Mouse (Mus musculus): ENCODE measurements around the gene Gtf2ird1. TPM values are rescaled to one million over a fixed set of nuclear protein-coding genes. Genes with fewer than 3 reads are reported as not detected.
"Not testable (repeated sequence)": the region's sequence is repeated elsewhere in the genome, so short reads cannot be mapped to it uniquely, and the experiment has no call there.

The Gtf2ird1 gene
- total RNA-seq, 2 experiments from 2014 or later, result 22.8 to 25.4 TPM

DNA sequence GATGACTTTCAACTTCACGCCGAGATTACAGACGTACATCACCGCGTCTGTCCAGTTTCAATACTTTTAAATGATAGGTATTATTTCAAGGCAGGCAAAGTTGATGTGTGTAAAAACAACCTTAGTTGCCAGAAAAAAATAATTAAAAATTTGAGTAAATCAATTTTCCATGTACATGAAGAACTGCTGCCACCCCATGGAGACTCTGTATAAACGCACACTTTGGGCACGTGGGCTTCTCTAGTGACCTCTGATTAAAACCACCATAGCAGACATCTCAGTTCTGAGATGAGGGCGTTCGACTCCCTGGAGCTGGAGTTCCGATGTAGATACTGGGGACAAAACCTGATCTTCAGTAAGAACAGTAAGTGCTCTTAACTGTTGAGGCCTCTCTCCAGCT is 115.2 kb downstream of the Gtf2ird1 start:
- DNase-seq (ENCODE audit: low spot score in 2 of 2), result no peak
- TF ChIP-seq CTCF (conservative IDR thresholded peaks at IDR 0.05), result peak; percentile 88
- Histone ChIP-seq H3K4me3 (no peak overlapping the region), H3K27ac (no peak overlapping the region)

DNA sequence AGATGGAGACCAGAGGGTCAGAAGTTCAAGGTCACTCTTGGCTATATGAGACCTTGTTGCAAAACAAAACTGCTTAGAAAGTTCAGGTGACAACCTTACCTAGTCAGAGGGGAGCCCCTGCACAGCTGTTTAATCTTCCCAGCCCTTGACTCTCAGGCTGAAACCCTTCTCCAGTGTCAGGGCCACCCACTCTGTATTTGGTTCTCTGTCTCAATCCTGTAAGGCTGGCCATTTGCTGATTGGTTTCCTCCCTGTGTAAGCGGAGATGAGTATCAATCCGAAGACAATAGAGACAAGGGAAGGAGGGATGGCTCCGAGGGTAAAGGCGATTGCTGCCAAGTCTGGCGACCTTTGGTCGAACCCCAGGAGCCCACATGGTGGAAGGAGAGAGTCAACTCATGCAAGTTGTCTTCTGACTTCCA is 116.4 kb downstream of the Gtf2ird1 start:
- no peak for TF ChIP-seq CTCF (conservative IDR thresholded peaks at IDR 0.05)
- no peak overlapping the region for H3K27ac ChIP-seq
- no peak for DNase-seq (ENCODE audit: low spot score in 2 of 2)
- H3K4me3 ChIP-seq, result no peak overlapping the region

DNA sequence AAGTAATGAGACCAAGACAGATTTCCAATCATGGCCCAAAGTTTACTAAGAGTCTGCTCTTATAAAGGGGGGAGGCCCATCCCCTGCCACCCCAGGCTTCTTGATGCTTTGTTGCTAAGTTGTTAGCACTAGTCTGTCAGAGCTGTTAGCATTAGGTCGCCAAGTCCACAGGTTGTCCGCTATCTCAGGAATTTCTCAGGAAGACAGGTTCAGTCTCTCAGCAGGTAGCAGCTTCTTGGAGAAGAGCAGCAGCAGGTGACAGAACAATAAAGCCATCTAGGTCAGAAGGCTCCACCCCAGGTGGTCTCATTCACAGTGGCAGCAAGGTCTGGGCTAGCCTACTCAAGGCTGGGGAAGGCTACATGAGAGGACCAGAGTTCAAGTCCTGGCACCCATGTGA is 119.5 kb downstream of the Gtf2ird1 start:
- H3K4me3 ChIP-seq; DNase-seq (ENCODE audit: low spot score in 2 of 2); H3K27ac ChIP-seq: not testable (repeated sequence)

DNA sequence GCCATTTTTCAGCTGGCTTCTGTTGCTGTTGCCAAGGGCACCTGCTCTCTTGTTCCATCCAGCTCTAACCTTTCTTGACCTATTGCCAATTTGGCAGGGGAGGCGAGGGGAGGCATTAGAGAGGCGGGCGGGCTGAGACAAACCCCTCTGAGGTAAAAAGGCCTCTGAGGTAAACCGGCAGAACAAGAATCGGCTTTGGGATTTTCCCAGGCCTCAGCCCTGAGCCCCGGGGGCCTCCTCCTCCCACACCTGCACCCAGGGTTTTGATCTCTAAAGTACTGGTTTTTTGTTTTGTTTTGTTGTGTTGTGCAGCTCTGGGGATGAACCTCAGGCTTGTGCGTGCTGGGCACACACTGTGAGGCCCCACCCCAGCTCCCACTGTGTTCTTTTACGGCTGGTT is 123.8 kb downstream of the Gtf2ird1 start:
- Histone ChIP-seq H3K27ac (no peak overlapping the region), H3K4me3 (no peak overlapping the region)
- no peak for DNase-seq (ENCODE audit: low spot score in 2 of 2)
- no peak for TF ChIP-seq CTCF (conservative IDR thresholded peaks at IDR 0.05)

DNA sequence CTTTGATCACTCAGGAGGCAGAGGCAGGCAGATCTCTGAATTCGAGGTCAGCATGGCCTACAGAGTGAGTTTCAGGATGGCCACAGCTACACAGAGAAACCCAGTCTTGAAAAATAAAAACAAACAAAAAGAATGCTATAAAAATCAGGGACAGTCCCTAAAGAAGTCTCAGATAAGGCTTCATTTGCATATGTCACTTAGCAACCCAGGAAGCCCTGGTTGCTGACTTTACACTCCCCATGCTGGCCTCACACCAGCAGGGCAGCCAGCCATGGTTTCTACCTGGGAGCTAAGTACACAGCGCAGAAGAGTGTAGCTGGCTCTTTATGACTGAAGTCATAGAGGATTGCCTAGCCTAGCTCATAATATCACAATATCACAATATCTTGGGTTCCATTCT is 126.4 kb downstream of the Gtf2ird1 start:
- DNase-seq (ENCODE audit: low spot score in 2 of 2), result no peak
- no peak overlapping the region for H3K4me3 ChIP-seq
- TF ChIP-seq CTCF (conservative IDR thresholded peaks at IDR 0.05), result no peak
- no peak overlapping the region for H3K27ac ChIP-seq

DNA sequence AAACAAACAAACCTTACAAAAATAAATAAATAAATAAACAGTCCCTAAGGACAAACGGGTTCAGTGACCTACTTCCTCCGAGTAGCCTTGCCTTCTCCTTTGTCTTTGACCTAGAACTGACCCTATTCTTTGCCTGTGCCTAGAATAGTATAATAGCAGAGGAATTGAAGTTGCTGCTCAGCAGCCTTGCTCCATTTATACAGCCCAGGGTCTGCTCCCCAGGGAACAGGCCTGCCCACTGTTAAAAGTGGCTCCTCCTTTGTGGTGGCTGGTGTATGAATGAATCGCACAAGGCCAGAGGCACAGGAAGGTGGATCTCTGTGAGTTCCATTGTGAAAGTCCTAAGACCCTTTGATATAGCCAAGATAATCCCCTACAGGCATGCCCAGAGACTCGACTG is 127.2 kb downstream of the Gtf2ird1 start:
- no peak overlapping the region for H3K27ac ChIP-seq
- no peak for DNase-seq (ENCODE audit: low spot score in 2 of 2)
- no peak overlapping the region for H3K4me3 ChIP-seq
- TF ChIP-seq CTCF (conservative IDR thresholded peaks at IDR 0.05), result no peak

DNA sequence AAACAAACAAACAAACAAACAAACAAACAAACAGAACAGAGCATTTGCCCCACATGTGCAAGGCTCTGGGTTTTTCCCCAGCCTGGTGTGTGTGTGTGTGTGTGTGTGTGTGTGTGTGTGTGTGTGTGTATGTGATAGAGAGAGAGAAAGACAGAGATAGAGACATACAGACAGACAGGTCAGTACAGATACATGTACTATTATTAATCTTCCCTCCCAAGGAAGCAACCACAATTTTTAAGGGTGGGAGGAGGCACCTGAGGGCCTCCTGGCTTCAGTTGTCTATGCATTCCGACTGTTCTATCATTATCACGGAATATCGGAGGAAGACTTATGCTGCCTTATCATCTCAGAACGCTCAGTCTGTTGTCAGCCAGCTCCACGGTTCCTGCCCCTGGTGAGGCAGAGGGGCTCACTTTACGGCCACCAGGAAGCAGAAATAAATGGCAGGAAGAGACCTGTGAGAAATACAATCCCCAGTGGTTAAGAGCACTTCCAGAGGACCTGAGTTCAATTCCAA is 128.0 kb downstream of the Gtf2ird1 start:
- no peak overlapping the region for H3K27ac ChIP-seq
- no peak for TF ChIP-seq CTCF (conservative IDR thresholded peaks at IDR 0.05)
- H3K4me3 ChIP-seq, result no peak overlapping the region
- DNase-seq (ENCODE audit: low spot score in 2 of 2), result no peak

DNA sequence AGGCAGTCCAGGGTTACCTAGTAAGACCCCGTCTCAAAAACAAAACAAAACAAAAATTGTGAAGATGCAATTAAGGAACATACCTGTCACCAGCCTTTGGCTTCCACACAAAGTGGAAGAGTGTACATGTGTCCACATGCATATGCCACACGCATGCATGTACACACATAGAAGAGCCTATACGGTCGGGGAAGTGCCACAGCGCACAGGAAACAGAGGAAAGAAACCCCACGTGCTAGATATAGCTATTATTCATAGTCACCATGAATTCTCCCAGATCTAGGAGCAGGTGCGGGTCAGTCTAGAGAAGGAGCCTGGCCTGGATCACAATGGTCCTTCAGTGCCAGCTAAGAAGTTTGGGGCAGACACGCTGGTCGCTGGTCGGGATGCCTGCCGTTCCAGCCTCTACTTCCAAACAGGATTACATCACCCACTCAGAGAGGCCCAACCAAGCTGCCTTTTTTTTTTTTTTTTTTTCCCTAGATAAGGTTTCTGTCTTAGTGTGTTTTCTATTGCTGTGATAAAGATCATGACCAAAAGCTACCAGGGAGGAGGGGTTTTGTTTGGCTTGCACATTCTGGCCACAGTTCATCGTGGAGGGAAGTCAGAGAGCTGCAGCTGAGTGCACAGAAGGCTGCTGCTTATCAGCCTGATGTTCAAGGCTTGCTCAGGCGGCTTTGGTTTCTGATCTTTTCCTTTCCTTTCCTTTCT is 130.5 kb downstream of the Gtf2ird1 start:
- no peak for DNase-seq (ENCODE audit: low spot score in 2 of 2)
- TF ChIP-seq CTCF (conservative IDR thresholded peaks at IDR 0.05), result no peak
- no peak overlapping the region for H3K4me3 ChIP-seq
- H3K27ac ChIP-seq, result no peak overlapping the region

DNA sequence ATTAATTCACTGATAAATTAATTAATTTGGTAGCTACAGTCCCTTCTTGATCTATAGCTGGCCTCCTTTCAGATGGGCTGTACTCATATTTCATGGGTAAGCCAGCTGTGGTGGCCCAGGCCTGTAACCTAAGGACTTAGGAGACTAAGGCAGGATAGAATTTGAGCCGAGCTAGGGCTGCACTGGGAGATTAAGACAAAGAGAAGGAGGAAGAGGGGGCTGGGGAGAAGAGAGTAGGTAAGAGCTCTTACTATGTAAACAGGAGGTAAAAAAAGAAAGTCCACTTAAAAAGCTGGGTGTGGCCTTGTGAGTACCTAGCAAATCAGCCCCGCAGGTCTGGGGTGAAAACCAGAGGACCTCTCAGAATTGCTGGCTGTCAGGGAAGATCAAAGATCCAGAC is 132.6 kb downstream of the Gtf2ird1 start:
- no peak for TF ChIP-seq CTCF (conservative IDR thresholded peaks at IDR 0.05)
- H3K27ac ChIP-seq, result no peak overlapping the region
- DNase-seq (ENCODE audit: low spot score in 2 of 2), result no peak
- H3K4me3 ChIP-seq, result no peak overlapping the region

DNA sequence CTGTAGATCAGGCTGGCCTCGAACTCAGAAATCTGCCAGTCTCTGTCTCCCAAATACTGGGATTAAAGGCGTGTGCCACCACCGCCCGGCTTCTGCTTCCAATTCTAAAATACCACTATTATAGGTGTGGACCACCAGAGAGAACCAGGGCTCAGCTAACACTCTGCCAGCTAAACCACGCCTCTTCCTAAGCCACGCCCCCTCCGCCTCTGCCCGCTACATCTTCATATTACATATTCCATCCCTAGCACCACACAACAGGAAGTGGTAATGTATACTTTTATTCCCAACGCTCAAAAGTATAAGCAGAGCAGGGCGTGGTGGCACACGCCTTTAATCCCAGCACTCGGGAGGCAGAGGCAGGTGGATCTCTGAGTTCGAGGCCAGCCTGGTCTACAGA is 133.2 kb downstream of the Gtf2ird1 start:
- Histone ChIP-seq H3K4me3 (no peak overlapping the region), H3K27ac (no peak overlapping the region)
- DNase-seq (ENCODE audit: low spot score in 2 of 2), result no peak
- no peak for TF ChIP-seq CTCF (conservative IDR thresholded peaks at IDR 0.05)

DNA sequence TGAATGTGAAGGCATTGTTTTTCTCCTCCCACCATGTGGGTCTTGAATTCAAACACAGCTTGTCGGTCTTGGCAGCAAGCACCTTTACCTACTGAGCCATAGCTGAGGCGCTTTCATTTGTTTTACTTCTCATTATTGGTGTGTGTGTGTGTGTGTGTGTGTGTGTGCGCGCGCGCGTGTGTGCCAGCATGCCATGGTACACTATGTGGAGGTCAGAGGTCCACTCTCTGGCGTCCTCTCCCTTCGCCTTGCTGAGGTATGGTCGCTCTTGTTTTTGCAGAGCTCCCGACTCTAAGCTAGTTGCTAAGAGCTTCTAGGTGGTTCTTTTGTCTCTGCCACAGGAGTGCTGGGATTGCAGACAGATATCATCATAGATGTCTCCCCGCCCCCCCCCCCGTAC is 134.2 kb downstream of the Gtf2ird1 start:
- H3K4me3 ChIP-seq, result no peak overlapping the region
- H3K27ac ChIP-seq, result no peak overlapping the region
- DNase-seq (ENCODE audit: low spot score in 2 of 2), result no peak
- TF ChIP-seq CTCF (conservative IDR thresholded peaks at IDR 0.05), result no peak

DNA sequence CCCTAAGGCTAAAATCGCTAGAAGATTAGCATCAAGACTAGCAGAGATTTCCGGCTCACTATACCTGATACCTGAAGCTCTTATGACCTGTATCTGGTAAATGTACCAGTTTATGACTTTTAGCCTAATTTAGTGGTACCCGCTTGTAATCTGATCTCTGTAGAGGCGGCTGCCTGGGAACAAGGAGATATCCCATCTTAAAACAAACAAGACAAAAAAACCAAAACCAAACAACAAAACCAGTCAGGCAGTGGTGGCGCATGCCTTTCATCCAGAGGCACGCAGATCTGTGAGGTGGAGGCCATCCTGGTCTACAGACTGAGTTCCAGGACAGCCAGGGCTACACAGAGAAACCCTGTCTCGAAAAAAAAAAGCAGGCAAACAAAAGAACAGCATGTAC is 134.8 kb downstream of the Gtf2ird1 start:
- Histone ChIP-seq H3K27ac (no peak overlapping the region), H3K4me3 (no peak overlapping the region)
- DNase-seq (ENCODE audit: low spot score in 2 of 2), result no peak
- no peak for TF ChIP-seq CTCF (conservative IDR thresholded peaks at IDR 0.05)

DNA sequence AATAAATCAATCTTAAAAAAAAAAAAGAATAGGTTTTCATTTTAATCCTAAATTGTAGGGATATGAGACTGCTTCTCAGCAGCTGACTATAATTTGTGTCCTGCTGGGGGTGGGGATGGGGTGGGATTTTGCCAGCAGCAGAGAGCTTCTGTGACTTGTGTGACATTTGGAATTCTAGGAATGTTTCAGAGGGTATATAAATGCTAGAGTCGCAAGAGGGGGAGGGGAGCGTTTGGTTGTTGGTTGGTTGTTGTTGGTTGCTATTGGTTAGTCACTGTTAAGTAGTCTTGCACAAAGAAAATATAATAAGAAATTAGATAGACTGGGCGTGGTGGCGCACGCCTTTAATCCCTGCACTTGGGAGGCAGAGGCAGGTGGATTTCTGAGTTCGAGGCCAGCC is 137.6 kb downstream of the Gtf2ird1 start:
- no peak for TF ChIP-seq CTCF (conservative IDR thresholded peaks at IDR 0.05)
- Histone ChIP-seq H3K27ac (no peak overlapping the region), H3K4me3 (no peak overlapping the region)
- no peak for DNase-seq (ENCODE audit: low spot score in 2 of 2)

DNA sequence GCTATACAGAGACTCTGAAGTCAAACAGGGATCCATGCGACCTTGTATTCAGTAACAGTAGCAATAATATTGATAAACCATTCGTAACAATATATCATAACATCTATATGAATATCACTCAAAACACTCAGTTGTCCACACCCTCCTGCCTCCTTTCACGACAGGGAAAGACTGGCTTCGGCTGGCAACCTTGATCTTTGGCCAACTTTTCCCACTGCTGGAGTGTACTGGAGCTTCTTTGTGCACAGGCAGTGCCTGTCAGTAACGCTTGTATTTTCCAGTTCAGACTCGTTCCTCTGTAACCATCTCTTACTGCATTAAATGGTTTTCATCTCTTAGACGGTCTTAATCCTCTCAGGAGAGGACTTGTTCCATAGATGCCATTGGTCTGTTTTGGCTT is 139.8 kb downstream of the Gtf2ird1 start:
- TF ChIP-seq CTCF (conservative IDR thresholded peaks at IDR 0.05), result no peak
- Histone ChIP-seq H3K4me3 (no peak overlapping the region), H3K27ac (peak overlapping the region; percentile 100)
- DNase-seq (ENCODE audit: low spot score in 2 of 2), result no peak
